Mouse (Mus musculus) left cerebral cortex, postnatal 25 days (tissue): ENCODE data around the gene Cstf1. TPM values are rescaled to one million over a fixed set of nuclear protein-coding genes. Genes with fewer than 3 reads are reported as not detected.

Experiments used
- DNase-seq, 2 experiments: peaks; one replicate each; pipeline ENCODE4 v3.0.0; 2022; ENCODE audit warnings: low spot score in 2 of 2, mixed read lengths in 1 of 2
- intact Hi-C: fragments of 180-260 bp; cut with DNase I; formaldehyde crosslinking; loops from one replicate; pipeline ENCODE4 v1.15.1; 2025
- total RNA-seq, 2 experiments: library from RNA; stranded (reverse); gene quantifications; 2 replicates each; pipeline ENCODE4 v1.2.3; 2021

Gene Cstf1
- total RNA-seq, 2 experiments from 2014 or later = 24.9 to 27.5 TPM

DNA sequence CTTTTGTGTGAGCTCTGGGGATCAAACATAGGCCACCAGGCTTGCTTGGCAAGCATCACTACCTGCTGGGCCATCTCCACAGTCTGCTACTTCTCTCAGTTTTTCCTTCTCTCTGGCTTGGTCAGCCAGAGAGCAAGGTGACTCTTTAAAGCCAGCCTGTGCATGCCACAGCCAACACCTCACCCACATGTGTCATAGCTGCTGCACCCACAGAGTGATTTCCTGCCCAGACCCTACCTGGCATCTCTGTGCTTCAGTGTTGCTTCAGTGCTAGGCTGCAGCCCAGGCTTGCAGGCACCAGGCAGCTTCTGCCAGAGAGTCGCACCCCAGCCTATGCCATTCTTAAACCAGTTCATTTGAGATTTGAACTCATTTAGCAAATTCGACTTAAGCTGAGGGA, 37.0 kb downstream of the Cstf1 start:
- intact Hi-C loops = no loop called here
- DNase-seq = no peak

GRCm38 (mm10) chr2:172410686-172411085, 40.2 kb downstream of the Cstf1 start:
- DNase-seq = no peak
- intact Hi-C loops = no loop called here

GRCm38 (mm10) chr2:172411091-172411490, 40.6 kb downstream of the Cstf1 start:
- DNase-seq = peak in 1 of 2 experiments; percentile 52
- intact Hi-C loops = no loop called here

DNA sequence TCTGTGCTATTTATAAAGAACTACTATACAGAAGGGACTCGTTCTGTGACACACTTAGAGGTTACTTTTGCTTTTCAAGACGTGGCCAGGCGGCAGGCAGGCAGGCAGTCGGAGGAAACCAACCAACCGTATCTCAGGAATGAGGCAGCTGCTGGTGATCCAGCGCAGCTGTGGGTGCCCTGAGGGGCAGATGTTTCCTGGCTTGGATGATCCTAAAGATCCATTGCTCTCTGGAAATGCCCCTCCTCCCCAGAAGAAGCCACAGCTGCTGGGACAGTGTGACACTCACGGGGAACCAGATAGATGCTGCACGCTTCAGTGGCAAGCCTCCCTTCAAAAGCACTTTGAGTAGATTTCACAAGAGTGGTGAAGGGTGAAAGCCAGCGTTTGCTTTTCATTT, 42.0 kb downstream of the Cstf1 start:
- no peak for DNase-seq
- intact Hi-C loops = no loop called here

GRCm38 (mm10) chr2:172413273-172413672, 42.8 kb downstream of the Cstf1 start:
- no peak for DNase-seq
- intact Hi-C loops = no loop called here

DNA sequence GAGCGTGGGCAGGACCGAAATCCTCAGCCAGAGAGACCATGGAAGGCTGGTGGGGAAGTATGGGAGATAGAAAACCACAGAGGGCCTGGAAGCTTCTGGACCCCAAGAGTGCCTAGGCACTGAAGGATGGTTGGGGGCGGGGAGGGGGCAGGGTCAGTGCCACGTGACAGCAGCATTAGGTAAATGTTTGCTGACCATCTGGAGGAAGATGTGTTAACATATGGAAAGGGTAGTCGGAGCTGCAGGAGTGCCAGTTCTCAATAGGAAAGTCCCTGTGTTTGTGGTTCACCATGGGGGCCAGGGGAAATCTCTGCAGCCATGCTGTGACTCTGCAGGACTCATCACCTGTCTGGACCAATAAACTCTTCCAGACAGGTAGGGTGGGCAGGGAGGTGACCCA, 43.4 kb downstream of the Cstf1 start:
- intact Hi-C loops = no loop called here
- DNase-seq = no peak

GRCm38 (mm10) chr2:172416218-172416617, 45.7 kb downstream of the Cstf1 start:
- no peak for DNase-seq
- intact Hi-C loops = no loop called here

DNA sequence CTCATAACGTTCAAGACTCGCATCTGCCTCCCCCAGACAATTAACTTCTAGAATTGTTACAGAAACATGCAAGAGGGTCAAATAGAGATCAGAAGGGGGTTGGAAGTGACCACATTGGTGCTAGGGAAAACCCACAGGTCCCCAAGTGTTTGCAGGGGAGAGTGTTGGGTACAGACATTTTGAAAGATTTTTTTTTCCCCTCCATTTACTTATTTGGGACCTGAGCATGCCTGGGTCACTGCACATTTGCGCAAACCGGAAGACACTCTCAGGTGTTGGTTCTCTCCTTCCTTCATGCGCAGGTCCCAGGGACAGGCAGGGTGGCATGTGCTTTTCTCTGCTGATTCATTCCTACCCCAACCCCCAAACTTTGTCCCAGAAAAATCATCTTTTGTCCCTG, 46.4 kb downstream of the Cstf1 start:
- intact Hi-C loops = no loop called here
- DNase-seq = no peak

- intact Hi-C loops = no loop called here
- no peak for DNase-seq
These were observed 47.7 kb downstream of the Cstf1 start for GRCm38 (mm10) chr2:172418208-172418607.

- intact Hi-C loops = no loop called here
- DNase-seq = no peak
These were observed 60.1 kb downstream of the Cstf1 start for GRCm38 (mm10) chr2:172430609-172431008.

Other genes with a start within 250 kb of the Cstf1 start
- gene Mc3r, start 122.2 kb upstream of the Cstf1 start, total RNA-seq = under 1 TPM; 0.21 to 0.25 TPM
- gene Fam210b, start 25.1 kb upstream of the Cstf1 start, total RNA-seq = 10 to 100 TPM; 12.2 to 13.2 TPM
- 1 to 10 TPM; 1.3 to 1.8 TPM for gene Aurka, start 146 bp upstream of the Cstf1 start, total RNA-seq
- gene Cass4, start 23.1 kb downstream of the Cstf1 start, total RNA-seq = under 1 TPM; 0.55 to 0.78 TPM
- gene Rtf2, start 69.9 kb downstream of the Cstf1 start, total RNA-seq = 10 to 100 TPM; 73.9 to 74.2 TPM
- not detected for gene Gcnt7, start 87.9 kb downstream of the Cstf1 start, total RNA-seq
- gene Fam209, start 101.8 kb downstream of the Cstf1 start, total RNA-seq = not detected
- gene Tfap2c, start 178.9 kb downstream of the Cstf1 start, total RNA-seq = under 1 TPM; 0.11 to 0.57 TPM